Mouse (Mus musculus): ENCODE measurements around the gene Tecpr1.

The Tecpr1 gene

DNA sequence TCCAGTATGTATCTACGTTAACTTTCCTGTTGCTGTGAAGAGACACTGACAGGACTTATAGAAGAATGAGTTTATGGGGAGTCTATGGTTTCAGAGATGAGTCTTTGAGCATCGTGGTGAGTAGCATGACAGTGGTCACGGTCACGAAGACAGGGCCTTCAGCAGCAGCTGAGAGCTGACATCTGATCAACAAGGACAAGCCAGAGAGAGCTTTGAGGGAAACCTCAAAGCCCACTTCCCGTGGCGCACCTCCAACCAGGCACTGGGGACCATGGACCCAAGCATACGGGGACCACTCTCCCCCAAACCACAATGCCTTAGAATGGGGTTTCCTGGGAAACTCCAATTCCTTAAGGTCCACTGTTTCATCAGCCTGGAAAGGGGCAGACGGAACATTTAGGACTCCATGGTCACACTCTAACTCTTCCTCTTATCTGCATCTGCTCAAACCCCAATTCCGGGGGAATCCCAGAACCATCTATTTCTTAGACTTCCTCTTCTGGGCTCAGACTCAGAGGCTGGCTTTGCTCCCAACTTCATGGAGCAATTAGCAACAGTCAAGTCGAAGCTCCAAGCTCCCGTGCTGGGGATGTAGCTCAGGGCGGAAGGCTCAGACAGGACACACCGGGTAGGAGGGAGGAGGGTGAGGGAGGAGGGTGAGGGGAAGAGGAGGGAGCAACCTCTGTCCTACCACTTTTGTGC, 28.6 kb upstream of the Tecpr1 start:
- no peak for DNase-seq (ENCODE audit: low read depth, low spot score)

- no peak for DNase-seq (ENCODE audit: low read depth, low spot score)
These were observed 26.5 kb upstream of the Tecpr1 start for GRCm38 (mm10) chr5:144249871-144250270.

GRCm38 (mm10) chr5:144247906-144248585, 24.6 kb upstream of the Tecpr1 start:
- DNase-seq (ENCODE audit: low read depth, low spot score) = no peak

GRCm38 (mm10) chr5:144247307-144247706, 23.9 kb upstream of the Tecpr1 start:
- no peak for DNase-seq (ENCODE audit: low read depth, low spot score)

GRCm38 (mm10) chr5:144246669-144247068, 23.3 kb upstream of the Tecpr1 start:
- DNase-seq (ENCODE audit: low read depth, low spot score) = no peak

GRCm38 (mm10) chr5:144245592-144245991, 22.2 kb upstream of the Tecpr1 start:
- DNase-seq (ENCODE audit: low read depth, low spot score) = no peak

DNA sequence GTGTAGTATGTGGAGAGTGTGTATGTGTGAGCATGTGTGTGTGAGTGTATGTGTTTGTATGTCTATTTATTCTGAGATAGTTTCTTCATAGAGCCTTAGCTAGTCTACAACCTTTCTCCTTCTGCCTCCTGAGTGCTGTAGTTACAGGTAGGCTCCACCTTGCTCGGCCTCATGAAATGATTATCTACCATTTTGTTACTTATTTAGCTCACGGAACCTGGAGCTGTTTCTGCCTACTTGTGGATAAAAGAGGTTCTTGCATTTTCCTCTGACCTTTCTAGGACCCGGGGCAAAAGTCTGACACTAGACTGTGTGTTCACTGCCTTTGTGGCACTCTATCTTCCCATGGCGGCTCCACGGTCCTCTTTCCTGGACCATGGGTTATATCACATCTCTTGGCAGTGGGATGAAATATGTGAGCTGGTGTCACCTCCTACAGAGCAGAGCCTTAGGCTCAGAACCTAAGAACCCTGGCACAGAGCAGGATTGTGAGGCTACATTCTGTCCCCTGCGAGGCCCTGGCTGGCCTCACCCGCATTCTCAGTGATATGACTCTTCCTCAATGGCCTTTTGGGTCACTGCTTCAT, 20.6 kb upstream of the Tecpr1 start, which contains the start of gene Bri3:
TSS of gene Bri3 (plus strand) at position 537 of the 587 bp plus-strand sequence.
- DNase-seq (ENCODE audit: low read depth, low spot score) = no peak

GRCm38 (mm10) chr5:144238969-144239368, 15.6 kb upstream of the Tecpr1 start:
- no peak for DNase-seq (ENCODE audit: low read depth, low spot score)

- no peak for DNase-seq (ENCODE audit: low read depth, low spot score)
These were observed 11.3 kb upstream of the Tecpr1 start for GRCm38 (mm10) chr5:144234714-144235113.

GRCm38 (mm10) chr5:144234222-144234621, 10.8 kb upstream of the Tecpr1 start:
- no peak for DNase-seq (ENCODE audit: low read depth, low spot score)

DNA sequence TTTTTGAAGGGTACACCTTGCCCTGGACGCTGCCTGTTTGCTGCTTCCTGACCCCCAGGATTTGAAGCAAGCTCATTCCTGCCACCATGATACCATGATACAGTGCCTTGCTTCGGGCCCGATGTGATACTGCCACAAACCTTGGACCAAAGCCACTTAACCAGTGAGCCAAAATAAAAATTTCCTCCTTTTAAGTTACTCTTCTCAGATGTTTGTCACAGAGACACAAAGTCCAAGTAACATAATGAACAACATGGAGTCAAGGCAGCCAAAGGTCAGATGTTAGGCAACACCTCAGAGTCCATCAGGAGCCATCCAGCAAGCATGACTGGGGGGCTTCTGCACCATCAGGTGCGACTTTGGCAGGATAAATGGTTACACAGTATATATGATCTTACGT, 9.1 kb upstream of the Tecpr1 start:
- no peak for DNase-seq (ENCODE audit: low read depth, low spot score)

DNA sequence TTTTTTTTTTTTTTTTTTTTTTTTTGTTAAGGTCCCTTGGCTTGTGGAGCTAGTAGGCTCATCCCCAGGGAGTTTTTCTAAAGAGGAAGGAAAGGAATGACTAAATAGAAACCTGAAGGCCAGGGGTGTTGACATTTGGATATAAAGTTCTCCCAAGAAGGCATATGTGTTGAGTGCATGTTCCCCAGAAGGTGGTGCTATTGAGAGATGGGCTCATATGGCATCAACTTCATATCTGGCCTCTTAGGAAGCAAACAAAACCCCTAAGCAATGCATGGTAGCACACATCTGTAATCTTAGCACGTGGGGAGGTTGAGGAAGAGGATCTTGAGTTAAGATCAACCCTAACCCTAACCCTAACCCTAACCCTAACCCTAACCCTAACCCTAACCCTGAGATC, 8.0 kb upstream of the Tecpr1 start:
- DNase-seq (ENCODE audit: low read depth, low spot score) = no peak

DNA sequence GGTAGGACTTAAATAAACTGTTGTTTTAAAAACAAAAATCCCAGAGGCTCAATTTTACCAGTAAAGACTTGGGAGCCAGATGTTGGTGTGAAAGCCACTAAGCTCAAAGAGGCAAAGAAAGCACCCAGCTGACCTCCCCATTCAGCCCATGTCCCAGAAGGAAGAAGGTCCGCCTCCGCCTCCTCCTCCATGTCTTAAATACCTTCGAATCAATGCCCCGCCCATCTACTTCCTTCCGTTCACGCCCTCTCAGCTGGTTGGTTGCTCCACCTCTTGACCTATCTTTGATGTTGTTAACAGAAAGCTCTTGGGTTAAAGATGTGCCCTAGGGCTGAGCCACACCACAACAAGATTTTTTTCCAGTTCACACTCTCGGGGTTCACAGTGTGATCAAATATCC, 6.8 kb upstream of the Tecpr1 start:
- DNase-seq (ENCODE audit: low read depth, low spot score) = no peak

DNA sequence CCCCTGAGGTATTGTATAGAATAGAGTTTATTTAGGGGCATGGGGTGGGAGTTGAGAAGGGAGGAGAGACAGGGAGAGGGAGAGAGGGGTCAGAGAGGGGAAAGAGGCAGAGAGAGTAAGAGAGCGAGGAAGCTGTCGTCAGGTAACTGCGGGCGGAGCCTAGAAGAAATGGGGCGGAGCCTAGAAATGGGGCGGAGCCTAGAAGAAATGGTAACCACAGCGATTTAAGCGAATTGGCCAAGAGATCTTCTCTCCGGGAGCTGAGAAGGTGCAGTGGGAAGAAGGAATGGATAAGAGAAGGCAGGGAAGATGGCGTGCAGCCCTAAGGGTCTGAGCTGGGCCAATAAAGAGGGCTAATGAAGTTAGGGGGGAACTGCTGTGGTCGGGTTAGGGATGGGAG, 2.8 kb upstream of the Tecpr1 start:
- DNase-seq (ENCODE audit: low read depth, low spot score) = no peak

GRCm38 (mm10) chr5:144223899-144224816, 743 bp upstream of the Tecpr1 start:
- DNase-seq (ENCODE audit: low read depth, low spot score) = no peak

DNA sequence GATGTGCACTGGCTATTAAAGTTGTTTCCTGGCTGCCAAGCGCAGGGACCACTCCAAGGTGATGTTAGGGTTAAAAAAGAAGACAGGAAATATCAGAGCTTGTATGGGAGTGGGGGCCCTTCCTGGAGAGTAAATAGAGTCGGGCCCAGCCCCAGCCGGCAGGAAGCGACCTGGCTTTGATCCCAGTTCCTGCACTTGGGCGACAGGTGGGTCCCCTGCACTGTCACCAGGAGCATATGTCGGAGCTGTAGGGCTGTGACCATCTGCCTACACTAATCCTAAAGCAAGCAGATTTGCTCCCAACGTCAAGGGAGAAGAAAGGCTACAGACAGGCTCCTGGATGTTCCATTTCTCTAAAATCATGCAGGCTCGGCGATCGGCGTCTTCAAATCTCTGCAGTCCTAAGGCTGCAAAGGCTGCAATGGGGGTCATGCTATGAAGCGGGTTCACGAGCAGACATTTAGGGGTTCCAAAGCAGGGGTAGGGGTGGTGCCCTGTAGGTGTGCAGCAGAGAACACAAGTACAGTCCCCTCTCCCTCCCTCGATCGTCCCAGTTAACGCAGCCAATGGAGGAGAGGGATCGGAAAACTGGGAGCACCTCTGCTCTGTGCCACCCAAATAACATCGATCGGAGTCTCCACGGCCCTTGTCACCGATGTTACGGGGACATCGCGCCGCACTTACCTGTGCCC, 458 bp downstream of the Tecpr1 start:
- DNase-seq (ENCODE audit: low read depth, low spot score) = no peak

- DNase-seq (ENCODE audit: low read depth, low spot score) = no peak
These were observed 2.1 kb downstream of the Tecpr1 start for GRCm38 (mm10) chr5:144221305-144221704.

GRCm38 (mm10) chr5:144219936-144220335, 3.5 kb downstream of the Tecpr1 start:
- DNase-seq (ENCODE audit: low read depth, low spot score) = no peak

DNA sequence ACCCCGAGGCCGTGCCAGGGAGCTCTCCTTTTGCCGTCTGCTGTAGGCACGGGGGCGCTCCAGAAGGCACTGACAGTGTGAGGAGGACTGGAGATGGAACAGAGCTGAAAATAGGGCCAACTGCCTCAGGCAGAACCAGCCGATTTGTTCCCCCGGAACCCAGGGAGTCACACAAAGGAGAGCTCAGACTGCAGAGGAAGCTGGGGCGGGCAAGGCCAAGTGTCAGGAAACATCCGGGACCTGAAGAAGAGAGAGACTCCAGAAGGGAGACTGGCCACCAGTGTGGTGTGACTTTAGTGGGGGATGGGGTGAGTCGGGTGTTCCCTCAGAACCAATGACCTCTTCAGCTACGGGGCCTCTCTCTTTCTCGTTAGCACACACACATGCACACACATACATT, 4.1 kb downstream of the Tecpr1 start:
- no peak for DNase-seq (ENCODE audit: low read depth, low spot score)

DNA sequence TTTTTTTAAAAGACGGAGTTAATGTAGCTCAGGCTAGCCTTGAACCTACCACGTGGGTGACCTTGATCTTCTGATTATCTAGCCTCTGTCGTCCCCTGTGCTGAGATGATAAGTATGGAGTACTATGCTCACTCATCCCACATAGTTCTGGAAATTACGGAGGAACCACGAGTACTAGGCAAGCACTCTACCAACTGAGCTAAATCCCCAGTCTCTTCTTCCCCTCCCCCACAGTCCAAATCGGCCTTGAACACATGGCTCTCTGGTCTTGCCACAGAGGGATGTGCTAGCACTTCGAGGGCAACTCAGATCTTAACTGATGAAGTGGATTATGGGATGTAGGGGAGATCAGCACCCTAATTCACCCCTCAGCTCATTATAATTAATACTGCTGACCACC, 5.4 kb downstream of the Tecpr1 start:
- DNase-seq (ENCODE audit: low read depth, low spot score) = no peak

DNA sequence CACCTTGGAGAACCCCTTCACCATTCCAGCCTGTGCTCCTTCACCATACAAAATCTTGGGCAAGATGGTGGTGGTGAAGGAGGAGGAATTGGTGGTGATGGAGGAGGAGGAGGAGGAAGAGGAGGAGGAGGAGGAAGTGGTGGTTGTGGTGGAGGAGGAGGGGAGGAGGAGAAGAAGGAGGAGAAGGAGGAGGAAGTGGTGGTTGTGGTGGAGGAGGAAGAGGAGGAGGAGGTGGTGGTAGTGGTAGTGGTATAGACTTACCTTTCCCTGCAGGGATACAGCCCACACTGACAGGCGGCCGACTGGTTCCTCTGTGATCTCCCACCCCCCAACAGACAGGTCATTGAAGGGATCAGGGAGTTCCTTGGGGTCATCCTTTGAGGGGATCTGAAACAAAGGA, 7.4 kb downstream of the Tecpr1 start:
- no peak for DNase-seq (ENCODE audit: low read depth, low spot score)
